Mouse (Mus musculus) hindbrain, embryonic 14.5 days (tissue): ENCODE data around the gene Tnfsf10. TPM values are rescaled to one million over a fixed set of nuclear protein-coding genes. Genes with fewer than 3 reads are reported as not detected.
"Not testable (repeated sequence)": the region's sequence is repeated elsewhere in the genome, so short reads cannot be mapped to it uniquely, and the experiment has no call there.

Experiments used
- ATAC-seq: fragments of 200-750 bp; cut with Nextera tagmentation; 2 replicates; pipeline ENCODE4 v1.8.0; 2017; ENCODE audit warnings: moderate number of reproducible peaks, mild to moderate bottlenecking, moderate TSS enrichment, moderate library complexity; ENCODE audit not compliant: low FRiP score
- DNase-seq: peaks from one replicate; pipeline ENCODE4 v3.0.0-alpha.2; 2015; ENCODE audit warnings: low spot score
- H3K27ac ChIP-seq: fragments of 300-500 bp; sonication (generic); 2 replicates; pipeline ENCODE4 v1.5.1; 2014; ENCODE audit warnings: mild to moderate bottlenecking, moderate library complexity
- H3K27me3 ChIP-seq: fragments of 300-500 bp; sonication (generic); 2 replicates; pipeline ENCODE4 v1.6.1; 2014; ENCODE audit warnings: mild to moderate bottlenecking, low read length, mixed read lengths; ENCODE audit not compliant: control insufficient read depth, insufficient read depth
- H3K36me3 ChIP-seq: fragments of 300-500 bp; sonication (generic); replicated peaks from 2 replicates; pipeline ENCODE4 v1.6.1; 2014; ENCODE audit not compliant: control insufficient read depth, insufficient read depth
- H3K4me1 ChIP-seq: fragments of 300-500 bp; sonication (generic); replicated peaks from 2 replicates; pipeline ENCODE4 v1.6.1; 2014; ENCODE audit warnings: antibody characterized with exemption, low read length, mixed read lengths; ENCODE audit not compliant: control insufficient read depth, insufficient read depth
- H3K4me2 ChIP-seq: fragments of 300-500 bp; sonication (generic); replicated peaks from 2 replicates; pipeline ENCODE4 v1.6.1; 2014; ENCODE audit warnings: mild to moderate bottlenecking, moderate library complexity
- H3K4me3 ChIP-seq: fragments of 300-500 bp; sonication (generic); replicated peaks from 2 replicates; pipeline ENCODE4 v1.5.1; 2014; ENCODE audit warnings: mild to moderate bottlenecking, low read length
- H3K9ac ChIP-seq: fragments of 300-500 bp; sonication (generic); 2 replicates; pipeline ENCODE4 v1.6.1; 2014
- H3K9me3 ChIP-seq: fragments of 300-500 bp; sonication (generic); 2 replicates; pipeline ENCODE4 v1.6.1; 2016; ENCODE audit warnings: low read length; ENCODE audit not compliant: control insufficient read depth
- WGBS: fragments of 180-500 bp; shearing (Covaris S2); extraction: QIAGEN DNeasy Blood & Tissue Kit; methylation state at CpG from one replicate; pipeline ENCODE4 v1.1.7; 2014; 5-methylcytosine and 5-hydroxymethylcytosine counted together
- polyA plus RNA-seq: library from polyadenylated mRNA; unstranded; fragments of >200 nt; fragmentation: Nextera tagmentation; extraction: Ambion mirVana; gene quantifications from 2 replicates; pipeline ENCODE4 v1.2.1, GENCODE M21; 2014

The Tnfsf10 gene
- polyA plus RNA-seq, 1 experiment from 2014 or later = 0.08 TPM

- H3K27me3 ChIP-seq = no peaks in the 10 kb centered on the region
- no peaks in the 10 kb centered on the region for H3K36me3 ChIP-seq
- ATAC-seq (peak; percentile 61; the same call in 1 of the 2 replicates), DNase-seq (peak; percentile 37)
- peak overlapping the region; percentile 84 for H3K4me2 ChIP-seq
- H3K4me3 ChIP-seq = peak overlapping the region; percentile 34
- peaks cover 10% of the 10 kb centered on the region; the same call in 1 of the 2 replicates for H3K4me1 ChIP-seq
- H3K9me3 ChIP-seq = no peaks in the 10 kb centered on the region
- peak overlapping the region; percentile 31 for H3K9ac ChIP-seq
- H3K27ac ChIP-seq = peak overlapping the region; percentile 3
- whole genome bisulfite sequencing = 1% methylated on average over 27 of the region's 27 CpGs
These were observed 33.6 kb upstream of the Tnfsf10 start for GRCm38 (mm10) chr3:27283071-27283713.

- H3K27ac ChIP-seq = no peak overlapping the region
- ATAC-seq (no peak), DNase-seq (no peak)
- H3K4me2 ChIP-seq = peak overlapping the region; percentile 84
- H3K9ac ChIP-seq = peak overlapping the region; percentile 31
- peaks cover 10% of the 10 kb centered on the region; the same call in 1 of the 2 replicates for H3K4me1 ChIP-seq
- no peaks in the 10 kb centered on the region for H3K27me3 ChIP-seq
- WGBS = 47% methylated on average over 7 of the region's 7 CpGs
- no peaks in the 10 kb centered on the region for H3K9me3 ChIP-seq
- peak overlapping the region; percentile 34 for H3K4me3 ChIP-seq
- H3K36me3 ChIP-seq = no peaks in the 10 kb centered on the region
These were observed 33.0 kb upstream of the Tnfsf10 start for GRCm38 (mm10) chr3:27283796-27284195.

DNA sequence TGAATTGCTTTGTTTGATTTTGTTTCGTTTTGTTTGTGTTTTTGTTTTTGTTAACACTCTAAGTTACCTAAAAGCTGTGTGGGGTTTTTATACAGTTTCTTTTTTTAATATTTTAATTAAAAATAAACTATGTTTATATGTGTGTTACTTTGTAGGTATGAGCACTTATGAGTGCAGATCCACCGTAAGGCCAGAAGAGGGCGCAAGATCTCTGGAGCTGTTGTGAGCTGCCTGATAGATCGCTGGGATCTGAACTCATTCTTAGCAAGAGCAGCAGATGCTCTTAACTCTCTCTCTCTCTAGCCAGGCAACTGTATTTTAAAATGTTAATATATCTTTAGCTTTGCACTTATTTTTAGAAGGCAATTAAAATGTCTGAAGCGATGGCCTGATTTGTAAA is 32.6 kb upstream of the Tnfsf10 start:
- no peak overlapping the region for H3K9ac ChIP-seq

GRCm38 (mm10) chr3:27285072-27285471 is 31.8 kb upstream of the Tnfsf10 start:
- Histone ChIP-seq H3K9ac (no peak overlapping the region), H3K27me3 (no peaks in the 10 kb centered on the region), H3K4me3 (no peak overlapping the region), H3K27ac (no peak overlapping the region), H3K4me2 (no peak overlapping the region), H3K9me3 (no peaks in the 10 kb centered on the region), H3K4me1 (peaks cover 10% of the 10 kb centered on the region; the same call in 1 of the 2 replicates), H3K36me3 (no peaks in the 10 kb centered on the region)
- 84% methylated on average over 9 of the region's 9 CpGs for WGBS
- DNase-seq (no peak), ATAC-seq (no peak)

More for the DNA sequence above, 32.6 kb upstream of the Tnfsf10 start:
- H3K36me3 ChIP-seq = no peaks in the 10 kb centered on the region
- no peaks in the 10 kb centered on the region for H3K27me3 ChIP-seq
- WGBS = 91% methylated on average over 5 of the region's 5 CpGs
- ATAC-seq (no peak), DNase-seq (no peak)
- no peak overlapping the region for H3K27ac ChIP-seq
- H3K9me3 ChIP-seq = no peaks in the 10 kb centered on the region
- H3K4me3 ChIP-seq = no peak overlapping the region
- no peak overlapping the region for H3K4me2 ChIP-seq
- H3K4me1 ChIP-seq = peaks cover 10% of the 10 kb centered on the region; the same call in 1 of the 2 replicates

DNA sequence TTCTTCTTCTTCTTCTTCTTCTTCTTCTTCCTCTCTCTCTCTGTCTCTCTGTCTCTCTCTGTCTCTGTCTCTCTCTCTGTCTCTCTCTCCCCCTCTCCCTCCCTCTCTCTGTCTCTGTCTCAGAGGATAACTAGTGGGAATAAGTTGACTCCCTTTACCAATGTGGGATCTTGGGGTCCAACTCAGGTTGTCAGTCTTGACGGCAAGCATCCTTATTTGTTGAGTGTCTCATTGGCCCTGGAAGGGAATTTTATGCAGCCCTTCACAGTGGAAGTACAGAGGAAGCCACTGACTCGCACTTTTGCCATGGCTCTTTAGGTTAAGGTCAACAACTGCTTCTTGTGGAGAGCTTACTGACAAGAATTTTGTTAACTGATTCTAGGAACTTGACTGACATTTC is 28.5 kb upstream of the Tnfsf10 start:
- H3K27me3 ChIP-seq = no peaks in the 10 kb centered on the region
- H3K9ac ChIP-seq = no peak overlapping the region
- no peak for ATAC-seq
- WGBS = 80% methylated on average over 2 of the region's 2 CpGs
- no peak overlapping the region for H3K4me3 ChIP-seq
- H3K4me2 ChIP-seq = no peak overlapping the region
- peaks cover 7% of the 10 kb centered on the region; the same call in 1 of the 2 replicates for H3K4me1 ChIP-seq
- H3K9me3 ChIP-seq = no peaks in the 10 kb centered on the region
- H3K27ac ChIP-seq = no peak overlapping the region
- H3K36me3 ChIP-seq = no peaks in the 10 kb centered on the region
- DNase-seq = no peak

- ATAC-seq (no peak), DNase-seq (no peak)
- no peaks in the 10 kb centered on the region for H3K9me3 ChIP-seq
- no peaks in the 10 kb centered on the region for H3K36me3 ChIP-seq
- no peak overlapping the region for H3K4me3 ChIP-seq
- H3K27me3 ChIP-seq = no peaks in the 10 kb centered on the region
- H3K9ac ChIP-seq = no peak overlapping the region
- WGBS = 65% methylated on average over 8 of the region's 8 CpGs
- no peak overlapping the region for H3K4me2 ChIP-seq
- no peak overlapping the region for H3K27ac ChIP-seq
- H3K4me1 ChIP-seq = peaks cover 1% of the 10 kb centered on the region; the same call in 1 of the 2 replicates
These were observed 27.9 kb upstream of the Tnfsf10 start for GRCm38 (mm10) chr3:27288909-27289308.

- DNase-seq (no peak), ATAC-seq (no peak)
- H3K27me3 ChIP-seq = no peaks in the 10 kb centered on the region
- no peak overlapping the region for H3K27ac ChIP-seq
- H3K4me1 ChIP-seq = no peaks in the 10 kb centered on the region
- H3K4me2 ChIP-seq = no peak overlapping the region
- H3K4me3 ChIP-seq = no peak overlapping the region
- no peaks in the 10 kb centered on the region for H3K9me3 ChIP-seq
- WGBS = 92% methylated on average over 5 of the region's 5 CpGs
- no peaks in the 10 kb centered on the region for H3K36me3 ChIP-seq
- H3K9ac ChIP-seq = no peak overlapping the region
These were observed 26.5 kb upstream of the Tnfsf10 start for GRCm38 (mm10) chr3:27290285-27290684.

DNA sequence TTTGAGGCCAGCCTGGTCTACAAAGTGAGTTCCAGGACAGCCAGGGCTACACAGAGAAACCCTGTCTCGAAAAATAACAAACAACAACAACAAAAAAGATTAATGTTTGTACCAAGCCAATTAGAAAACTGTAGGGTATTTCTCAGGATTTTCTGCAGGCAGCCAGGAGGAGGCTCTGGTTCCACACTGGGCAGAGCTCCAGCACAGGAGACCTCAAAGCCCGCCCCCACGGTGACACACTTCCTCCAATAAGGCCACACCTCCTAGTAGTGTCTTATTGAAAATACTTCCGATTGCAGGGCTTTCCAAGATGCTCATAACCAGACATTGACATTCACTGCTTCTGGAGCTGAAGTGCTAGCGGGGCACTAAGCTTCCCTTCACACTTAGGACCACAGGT is 25.9 kb upstream of the Tnfsf10 start:
- not testable (repeated sequence) for H3K27ac ChIP-seq, H3K36me3 ChIP-seq, H3K4me1 ChIP-seq, H3K27me3 ChIP-seq, H3K4me2 ChIP-seq, H3K9me3 ChIP-seq, ATAC-seq, DNase-seq, H3K4me3 ChIP-seq, H3K9ac ChIP-seq
- 93% methylated on average over 5 of the region's 5 CpGs for WGBS

GRCm38 (mm10) chr3:27291411-27291810 is 25.4 kb upstream of the Tnfsf10 start:
- not testable (repeated sequence) for H3K27me3 ChIP-seq, H3K27ac ChIP-seq, ATAC-seq, H3K4me2 ChIP-seq, H3K9me3 ChIP-seq, H3K4me3 ChIP-seq, H3K4me1 ChIP-seq, DNase-seq, H3K36me3 ChIP-seq, H3K9ac ChIP-seq
- 92% methylated on average over 4 of the region's 4 CpGs for WGBS
